Mouse (Mus musculus) heart, embryonic 12.5 days (tissue): ENCODE results near the gene Prkg2. TPM values are rescaled to one million over a fixed set of nuclear protein-coding genes. Genes with fewer than 3 reads are reported as not detected.
A peak's percentile ranks its signal among the peaks of the same experiment; 100 is the strongest.

Experiments used
- ATAC-seq: fragments of 200-750 bp; cut with Nextera tagmentation; 2 replicates; pipeline ENCODE4 v1.8.0; 2017; ENCODE audit warnings: moderate TSS enrichment, moderate library complexity; ENCODE audit not compliant: insufficient number of reproducible peaks, low FRiP score
- H3K27ac ChIP-seq: fragments of 300-500 bp; sonication (generic); 2 replicates; pipeline ENCODE4 v1.5.1; 2016; ENCODE audit warnings: mild to moderate bottlenecking, moderate library complexity; ENCODE audit not compliant: poor library complexity, severe bottlenecking
- H3K27me3 ChIP-seq: fragments of 300-500 bp; sonication (generic); replicated peaks from 2 replicates; pipeline ENCODE4 v1.6.1; 2016; ENCODE audit warnings: mild to moderate bottlenecking, moderate library complexity
- H3K36me3 ChIP-seq: fragments of 300-500 bp; sonication (generic); 2 replicates; pipeline ENCODE4 v1.6.1; 2016; ENCODE audit warnings: mild to moderate bottlenecking, moderate library complexity
- H3K4me1 ChIP-seq: fragments of 300-500 bp; sonication (generic); replicated peaks from 2 replicates; pipeline ENCODE4 v1.6.1; 2016; ENCODE audit warnings: mild to moderate bottlenecking
- H3K4me2 ChIP-seq: fragments of 300-500 bp; sonication (generic); 2 replicates; pipeline ENCODE4 v1.6.1; 2016; ENCODE audit warnings: mild to moderate bottlenecking, moderate library complexity
- H3K4me3 ChIP-seq: fragments of 300-500 bp; sonication (generic); 2 replicates; pipeline ENCODE4 v1.5.1; 2016; ENCODE audit warnings: mild to moderate bottlenecking
- H3K9ac ChIP-seq: fragments of 300-500 bp; sonication (generic); 2 replicates; pipeline ENCODE4 v1.6.1; 2016; ENCODE audit warnings: mild to moderate bottlenecking, moderate library complexity
- H3K9me3 ChIP-seq: fragments of 300-500 bp; sonication (generic); replicated peaks from 2 replicates; pipeline ENCODE4 v1.6.1; 2016; ENCODE audit warnings: mild to moderate bottlenecking, moderate library complexity
- WGBS: fragments of 180-500 bp; shearing (Covaris S2); methylation state at CpG from one replicate; pipeline ENCODE4 v1.1.7; 2016; 5-methylcytosine and 5-hydroxymethylcytosine counted together
- polyA plus RNA-seq: library from polyadenylated mRNA; unstranded; fragments of >200 nt; fragmentation: Nextera tagmentation; extraction: Ambion mirVana; gene quantifications from 2 replicates; pipeline ENCODE4 v1.2.1, GENCODE M21; 2016

Gene Prkg2
- polyA plus RNA-seq: 0.34 and 0.60 TPM in 2 replicates

DNA sequence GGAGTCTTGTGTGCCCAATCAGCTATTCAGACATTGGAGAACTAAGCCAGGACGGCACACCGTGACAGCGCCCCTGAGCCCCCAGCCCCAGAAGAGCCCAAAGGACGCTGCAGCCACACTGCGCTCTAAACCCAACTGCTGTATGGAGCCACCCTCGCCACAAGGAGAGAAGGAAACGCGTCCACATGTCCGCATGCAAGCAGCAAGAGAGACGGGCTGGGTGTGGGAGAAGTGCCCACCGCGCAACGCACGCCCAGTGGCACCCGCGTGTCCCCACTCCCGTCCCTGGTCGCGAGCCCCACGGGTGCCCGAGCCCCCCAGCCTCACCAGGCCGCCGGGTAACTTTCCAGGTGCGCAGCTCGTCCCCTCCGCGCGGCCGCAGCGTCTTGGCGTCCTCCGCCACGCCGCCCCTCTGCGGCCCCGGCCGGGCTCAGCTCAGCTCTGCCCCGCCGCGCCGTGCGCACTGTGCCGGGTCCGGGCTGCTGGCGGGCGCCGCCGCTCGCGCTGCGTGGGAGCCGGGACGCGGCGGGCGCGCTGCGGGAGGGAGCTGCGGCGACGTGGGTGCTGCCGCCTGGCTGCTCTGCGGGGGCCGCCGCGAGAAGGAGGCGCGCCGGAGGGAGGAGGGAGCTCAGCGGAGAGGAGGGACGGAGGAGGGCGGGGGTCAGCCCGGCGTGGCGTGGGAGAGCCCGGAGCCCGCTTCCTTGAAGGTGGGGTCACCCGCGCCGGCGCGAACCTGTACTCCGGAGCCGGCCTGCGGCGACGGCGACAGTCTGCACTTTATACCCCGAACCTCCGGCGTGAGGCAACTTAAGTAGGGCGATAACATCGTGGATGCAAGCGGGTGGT lies at the start of gene Prkg2:
TSS of gene Prkg2 (minus strand) at position 756 of the 846 bp plus-strand sequence.
- Histone ChIP-seq H3K27me3 (peaks cover 50% of the 10 kb centered on the region), H3K4me1 (peaks cover 5% of the 10 kb centered on the region; the same call in 1 of the 2 replicates), H3K36me3 (no peaks in the 10 kb centered on the region), H3K9ac (peak within 1 kb of the TSS; percentile 79), H3K9me3 (no peaks in the 10 kb centered on the region), H3K4me2 (peak within 1 kb of the TSS; percentile 100), H3K4me3 (peak within 1 kb of the TSS; percentile 77), H3K27ac (no peak within 1 kb of the TSS)
- ATAC-seq: peak; percentile 69
- WGBS: under 1% methylated on average over 90 of the region's 94 CpGs

DNA sequence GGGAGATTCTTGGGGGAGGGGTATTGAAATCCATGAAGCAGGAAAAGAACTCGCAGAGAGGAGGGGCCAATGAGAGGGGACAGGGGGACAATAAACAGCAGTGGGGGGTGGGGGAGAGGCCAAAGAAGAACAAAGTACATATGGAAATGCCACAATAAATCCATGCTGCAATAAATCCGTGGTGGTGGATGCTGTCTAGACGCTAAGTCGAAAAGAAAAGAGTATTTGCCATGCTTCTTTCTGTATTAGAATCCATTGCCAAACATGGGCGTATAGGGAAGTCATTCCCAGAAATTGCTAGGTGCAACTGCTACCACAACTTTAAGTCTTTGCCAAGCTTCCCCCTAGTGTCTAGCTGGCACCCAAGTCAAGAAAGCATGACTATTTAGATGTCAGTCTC lies 46.8 kb upstream of the Prkg2 start:
- no peaks in the 10 kb centered on the region for H3K36me3 ChIP-seq
- 51% methylated on average over 5 of the region's 5 CpGs for WGBS
- H3K27me3 ChIP-seq: no peaks in the 10 kb centered on the region
- no peaks in the 10 kb centered on the region for H3K4me1 ChIP-seq
- H3K27ac ChIP-seq: no peak overlapping the region
- H3K9ac ChIP-seq: no peak overlapping the region
- H3K4me2 ChIP-seq: no peak overlapping the region
- ATAC-seq: no peak
- H3K4me3 ChIP-seq: no peak overlapping the region
- H3K9me3 ChIP-seq: no peaks in the 10 kb centered on the region

DNA sequence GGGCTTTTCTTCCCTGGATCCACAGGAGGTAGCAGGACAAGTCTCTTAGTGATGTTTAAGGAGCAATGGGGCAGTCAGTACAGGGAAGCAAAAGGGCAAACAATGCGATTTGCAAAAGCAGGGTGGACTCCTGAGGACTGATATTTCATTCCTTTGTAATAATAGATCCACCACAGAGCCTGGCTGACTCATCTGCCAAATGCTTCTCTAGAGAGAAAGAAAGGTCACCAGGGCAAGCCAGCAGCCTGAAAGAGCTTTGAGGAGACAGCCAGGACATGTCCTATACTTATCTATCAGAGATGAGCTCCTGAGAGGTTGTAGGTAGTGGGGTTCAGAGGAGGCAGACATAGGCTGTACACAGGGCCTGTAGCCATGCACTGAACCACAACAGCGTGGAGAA lies 41.2 kb upstream of the Prkg2 start:
- H3K27me3 ChIP-seq: no peaks in the 10 kb centered on the region
- no peaks in the 10 kb centered on the region for H3K36me3 ChIP-seq
- WGBS: 68% methylated on average over 2 of the region's 2 CpGs

DNA sequence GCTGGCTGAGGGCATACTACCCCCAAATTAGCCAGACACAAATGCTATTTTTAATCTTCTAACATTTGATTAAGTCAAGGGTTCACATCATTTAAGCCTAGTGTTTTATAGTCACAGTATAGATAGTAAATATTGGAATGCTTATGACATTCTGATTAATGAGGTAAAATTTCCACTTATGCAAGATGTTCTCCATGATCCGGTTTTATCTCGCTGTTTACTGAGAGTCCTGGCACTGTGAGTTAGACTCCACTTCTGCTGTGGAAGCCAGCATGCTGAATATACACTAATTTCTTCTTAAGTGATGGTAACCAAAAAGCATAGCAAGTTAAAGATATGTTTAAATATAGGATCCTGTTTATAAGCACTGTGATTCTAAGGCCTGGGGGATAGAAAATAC lies 31.2 kb upstream of the Prkg2 start:
- Histone ChIP-seq H3K4me3 (no peak overlapping the region), H3K4me2 (no peak overlapping the region), H3K9ac (no peak overlapping the region), H3K27ac (no peak overlapping the region), H3K4me1 (no peaks in the 10 kb centered on the region), H3K36me3 (no peaks in the 10 kb centered on the region), H3K27me3 (no peaks in the 10 kb centered on the region), H3K9me3 (no peaks in the 10 kb centered on the region)
- no peak for ATAC-seq
- WGBS: 79% methylated on average over 2 of the region's 2 CpGs

More for the DNA sequence above, 41.2 kb upstream of the Prkg2 start:
- H3K27ac ChIP-seq: no peak overlapping the region
- H3K9ac ChIP-seq: no peak overlapping the region
- no peaks in the 10 kb centered on the region for H3K4me1 ChIP-seq
- ATAC-seq: no peak
- H3K4me2 ChIP-seq: no peak overlapping the region
- no peaks in the 10 kb centered on the region for H3K9me3 ChIP-seq
- H3K4me3 ChIP-seq: no peak overlapping the region

DNA sequence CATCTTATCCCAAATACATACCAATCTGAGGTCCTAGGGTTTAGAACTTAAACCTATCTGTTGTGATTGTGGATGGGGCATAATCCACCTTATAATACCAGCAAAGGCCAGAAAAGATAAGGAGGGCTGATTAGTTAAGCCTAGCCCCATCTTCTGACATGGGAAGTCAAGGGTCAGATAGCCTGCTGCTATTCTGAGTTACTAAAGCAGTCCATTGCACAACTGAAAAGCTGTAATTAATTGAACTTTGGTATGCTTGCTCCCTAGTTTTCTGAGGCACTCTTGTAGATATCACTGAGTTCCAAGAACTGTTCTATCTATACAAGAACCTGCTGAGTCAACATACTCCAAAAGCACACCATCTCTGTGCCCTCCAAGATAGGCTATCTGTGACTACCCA lies 25.4 kb upstream of the Prkg2 start:
- Histone ChIP-seq H3K36me3 (no peaks in the 10 kb centered on the region), H3K9ac (no peak overlapping the region)
- no peak for ATAC-seq

DNA sequence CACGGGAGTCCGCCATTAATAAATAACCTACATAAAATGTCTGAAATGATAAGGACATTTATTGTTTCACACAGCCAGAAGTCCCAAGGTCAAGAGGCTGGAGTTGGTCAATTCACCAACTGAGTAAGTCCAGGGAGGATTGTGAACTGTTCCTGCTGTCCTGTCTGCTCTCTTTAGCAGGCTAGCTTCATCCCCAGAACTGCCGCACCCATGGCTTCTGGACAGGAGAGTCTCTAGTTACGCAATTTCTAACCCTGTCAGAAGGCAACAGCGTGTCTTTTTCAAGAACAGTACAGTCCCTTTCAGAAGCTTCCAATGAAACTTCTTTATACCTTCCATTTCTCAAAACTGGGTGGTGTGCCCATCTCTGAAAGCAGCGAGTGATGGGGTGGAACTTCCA lies 1.9 kb upstream of the Prkg2 start:
- 81% methylated on average over 6 of the region's 6 CpGs for WGBS
- no peak overlapping the region for H3K27ac ChIP-seq
- ATAC-seq: no peak
- no peak overlapping the region for H3K4me2 ChIP-seq
- no peak overlapping the region for H3K9ac ChIP-seq
- peaks cover 46% of the 10 kb centered on the region for H3K27me3 ChIP-seq
- H3K4me1 ChIP-seq: peaks cover 5% of the 10 kb centered on the region; the same call in 1 of the 2 replicates
- H3K4me3 ChIP-seq: no peak overlapping the region
- H3K9me3 ChIP-seq: no peaks in the 10 kb centered on the region
- H3K36me3 ChIP-seq: no peaks in the 10 kb centered on the region

More for the DNA sequence above, 25.4 kb upstream of the Prkg2 start:
- Histone ChIP-seq H3K9me3 (no peaks in the 10 kb centered on the region), H3K4me3 (no peak overlapping the region), H3K4me2 (no peak overlapping the region), H3K4me1 (no peaks in the 10 kb centered on the region), H3K27me3 (no peaks in the 10 kb centered on the region), H3K27ac (no peak overlapping the region)

DNA sequence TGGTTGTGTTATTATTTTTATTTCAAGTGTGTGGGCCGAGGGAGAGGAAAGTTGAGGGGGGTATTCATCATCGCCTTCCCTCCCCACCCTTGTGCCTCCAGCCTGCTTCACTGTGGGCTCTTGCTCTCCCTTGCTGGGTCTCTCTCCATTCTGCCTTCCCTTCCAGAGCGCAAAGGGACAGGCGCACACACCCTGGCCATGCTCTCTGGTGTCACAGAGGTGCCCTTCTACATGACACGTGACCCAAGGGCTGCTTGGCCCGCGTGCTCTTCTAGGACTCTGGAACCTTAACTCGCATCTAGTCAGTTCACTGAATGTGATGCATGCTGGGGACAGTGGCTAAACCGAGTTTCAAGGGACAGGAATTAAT lies 276 bp upstream of the Prkg2 start:
- peak overlapping the region; percentile 79; the same call in 1 of the 2 replicates for H3K9ac ChIP-seq
- no peaks in the 10 kb centered on the region for H3K9me3 ChIP-seq
- peak overlapping the region; percentile 77 for H3K4me3 ChIP-seq
- peaks cover 50% of the 10 kb centered on the region for H3K27me3 ChIP-seq
- ATAC-seq: 0 out of 2 replicates have a peak, but pooled peaks have one; percentile 33
- no peak overlapping the region for H3K27ac ChIP-seq
- H3K4me2 ChIP-seq: peak overlapping the region; percentile 100
- WGBS: 7% methylated on average over 9 of the region's 9 CpGs
- peaks cover 5% of the 10 kb centered on the region; the same call in 1 of the 2 replicates for H3K4me1 ChIP-seq
- H3K36me3 ChIP-seq: no peaks in the 10 kb centered on the region

DNA sequence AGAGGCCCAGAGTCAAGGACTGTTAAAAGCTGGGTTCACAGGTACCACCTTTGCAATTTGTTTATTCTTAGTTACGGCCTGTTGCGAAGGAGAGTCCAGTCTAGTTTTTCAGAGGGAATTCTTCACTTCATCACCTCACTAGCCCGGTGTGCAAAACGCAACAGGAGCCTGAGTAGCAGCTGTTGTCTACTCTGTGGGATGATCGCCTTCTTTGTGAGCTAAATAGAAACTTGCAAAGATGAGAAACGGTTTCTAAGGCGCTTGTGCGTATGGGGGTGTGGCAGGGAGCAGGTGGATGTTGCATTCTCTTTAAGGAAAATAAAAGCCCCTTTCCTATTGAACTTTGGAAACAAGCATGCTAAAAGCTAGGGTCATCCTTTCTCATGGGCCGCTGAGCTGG lies 1.2 kb downstream of the Prkg2 start:
- no peaks in the 10 kb centered on the region for H3K36me3 ChIP-seq
- no peak overlapping the region for H3K9ac ChIP-seq
- peaks cover 50% of the 10 kb centered on the region for H3K27me3 ChIP-seq
- H3K4me1 ChIP-seq: peaks cover 5% of the 10 kb centered on the region; the same call in 1 of the 2 replicates
- peak overlapping the region; percentile 100 for H3K4me2 ChIP-seq
- no peak for ATAC-seq
- 0 out of 2 replicates have a peak, but pooled peaks cover 2% of the 10 kb centered on the region for H3K9me3 ChIP-seq
- H3K4me3 ChIP-seq: peak overlapping the region; percentile 77
- 44% methylated on average over 9 of the region's 9 CpGs for WGBS
- no peak overlapping the region for H3K27ac ChIP-seq

DNA sequence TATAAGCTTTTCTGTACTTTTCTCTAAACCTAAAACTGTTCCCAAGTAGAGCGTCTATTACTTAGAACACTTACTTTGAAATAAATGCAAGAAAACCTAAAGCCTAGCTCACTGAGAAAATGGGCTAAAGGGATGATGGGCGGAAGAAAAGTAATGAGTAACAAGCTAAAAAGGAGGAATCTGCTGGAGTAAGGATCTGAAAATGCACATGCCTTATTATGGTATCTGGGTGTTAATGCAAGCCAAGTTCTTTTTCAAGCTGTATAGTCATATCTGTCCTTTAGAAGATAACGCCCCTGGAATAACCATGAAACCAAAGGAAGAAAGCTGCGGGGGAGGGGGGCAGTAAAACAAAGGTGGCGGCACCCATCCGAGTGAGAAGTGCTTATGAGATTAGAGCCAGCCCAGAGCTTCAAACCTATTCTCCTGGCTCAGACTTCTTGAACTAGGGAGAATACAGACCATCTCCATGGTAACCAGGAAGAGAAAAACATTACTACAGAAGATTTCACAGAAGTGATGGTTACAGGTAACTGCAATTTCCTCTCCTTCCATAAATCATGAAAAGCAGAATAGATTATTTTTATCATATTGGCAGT lies 5.5 kb downstream of the Prkg2 start:
- H3K9me3 ChIP-seq: 0 out of 2 replicates have a peak, but pooled peaks cover 2% of the 10 kb centered on the region
- no peaks in the 10 kb centered on the region for H3K36me3 ChIP-seq
- 44% methylated on average over 6 of the region's 6 CpGs for WGBS
- H3K4me1 ChIP-seq: peaks cover 4% of the 10 kb centered on the region; the same call in 1 of the 2 replicates
- peaks cover 31% of the 10 kb centered on the region for H3K27me3 ChIP-seq
- H3K27ac ChIP-seq: no peak overlapping the region
- H3K4me3 ChIP-seq: no peak overlapping the region
- ATAC-seq: no peak
- no peak overlapping the region for H3K4me2 ChIP-seq
- H3K9ac ChIP-seq: no peak overlapping the region

DNA sequence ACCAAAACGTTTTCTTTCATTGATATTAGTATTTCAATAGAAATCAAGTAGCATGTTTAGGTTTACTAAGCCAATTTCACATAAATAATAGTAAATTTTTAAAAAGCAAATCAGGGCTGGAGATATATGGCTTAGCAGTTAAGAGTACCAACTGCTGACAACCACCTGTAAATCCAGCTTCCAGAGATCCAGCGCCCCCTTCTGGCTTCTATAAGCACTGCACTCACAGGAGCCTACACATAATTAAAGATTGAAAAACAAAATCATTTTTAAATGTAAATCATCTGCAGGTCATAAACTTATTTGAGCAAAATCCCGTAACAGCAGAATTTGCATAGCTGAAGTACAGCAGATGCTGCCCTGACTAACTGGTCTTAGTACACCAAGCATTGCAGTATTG lies 10.8 kb downstream of the Prkg2 start:
- Histone ChIP-seq H3K27ac (no peak overlapping the region), H3K9me3 (0 out of 2 replicates have a peak, but pooled peaks cover 2% of the 10 kb centered on the region), H3K4me1 (no peaks in the 10 kb centered on the region), H3K27me3 (no peaks in the 10 kb centered on the region), H3K9ac (no peak overlapping the region), H3K4me2 (no peak overlapping the region), H3K4me3 (no peak overlapping the region), H3K36me3 (no peaks in the 10 kb centered on the region)
- ATAC-seq: no peak
- WGBS: 64% methylated on average over 3 of the region's 3 CpGs

DNA sequence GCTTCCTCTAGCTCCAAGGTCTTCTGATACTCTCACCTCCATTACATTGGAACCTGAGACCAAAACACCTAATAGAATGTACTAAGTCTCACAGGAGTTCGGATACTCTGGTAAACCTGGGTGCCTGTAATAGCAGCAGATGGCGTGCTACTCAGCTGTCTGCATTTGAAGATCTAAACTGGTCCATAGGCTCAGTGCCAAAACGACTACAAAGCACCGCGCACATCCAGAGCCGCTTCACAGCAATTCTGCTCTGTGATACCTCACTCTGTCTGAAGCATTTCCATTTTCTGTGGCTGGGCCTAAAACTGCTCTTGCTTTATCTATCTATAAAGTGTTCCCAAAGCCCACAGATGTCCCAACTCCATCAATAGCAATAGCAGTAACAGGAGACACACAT lies 17.4 kb downstream of the Prkg2 start:
- no peak for ATAC-seq
- Histone ChIP-seq H3K36me3 (no peaks in the 10 kb centered on the region), H3K27ac (no peak overlapping the region), H3K9ac (no peak overlapping the region), H3K27me3 (no peaks in the 10 kb centered on the region), H3K4me3 (no peak overlapping the region), H3K4me2 (no peak overlapping the region), H3K9me3 (no peaks in the 10 kb centered on the region), H3K4me1 (0 out of 2 replicates have a peak, but pooled peaks cover 4% of the 10 kb centered on the region)
- 86% methylated on average over 6 of the region's 6 CpGs for WGBS
